Mouse (Mus musculus) limb, embryonic 11.5 days (tissue): ENCODE measurements at regions not wholly inside any gene's neighbourhood (a gene's known extent, or its start where the extent isn't known, plus 50 kb on each side); places are given as distances from the start of the nearest gene placed in this dataset.

ENCODE experiments used
- ATAC-seq: fragments of 200-750 bp; cut with Nextera tagmentation; 2 replicates; pipeline ENCODE4 v1.8.0; 2017; ENCODE audit warnings: low read depth; ENCODE audit not compliant: insufficient number of reproducible peaks, low FRiP score, low TSS enrichment
- DNase-seq: peaks from one replicate; pipeline ENCODE4 v3.0.0-alpha.2; 2015; ENCODE audit warnings: low spot score
- H3K27ac ChIP-seq: fragments of 300-500 bp; sonication (generic); replicated peaks from 2 replicates; pipeline ENCODE4 v1.5.1; 2014; ENCODE audit warnings: low read depth, mild to moderate bottlenecking, low read length
- H3K27me3 ChIP-seq: fragments of 300-500 bp; sonication (generic); 2 replicates; pipeline ENCODE4 v1.6.1; 2014; ENCODE audit warnings: mild to moderate bottlenecking, low read length, mixed read lengths; ENCODE audit not compliant: control insufficient read depth, insufficient read depth
- H3K36me3 ChIP-seq: fragments of 300-500 bp; sonication (generic); 2 replicates; pipeline ENCODE4 v1.6.1; 2014; ENCODE audit warnings: mild to moderate bottlenecking, low read length, moderate library complexity, mixed read lengths; ENCODE audit not compliant: control insufficient read depth, insufficient read depth
- H3K4me1 ChIP-seq: fragments of 300-500 bp; sonication (generic); 2 replicates; pipeline ENCODE4 v1.6.1; 2014; ENCODE audit warnings: low read length, mixed read lengths; ENCODE audit not compliant: control insufficient read depth, insufficient read depth
- H3K4me2 ChIP-seq: fragments of 300-500 bp; sonication (generic); 2 replicates; pipeline ENCODE4 v1.6.1; 2014; ENCODE audit warnings: low read depth, mild to moderate bottlenecking, moderate library complexity; ENCODE audit not compliant: severe bottlenecking
- H3K4me3 ChIP-seq: fragments of 300-500 bp; sonication (generic); 2 replicates; pipeline ENCODE4 v1.5.1; 2014; ENCODE audit warnings: low read depth, low read length
- H3K9ac ChIP-seq: fragments of 300-500 bp; sonication (generic); 2 replicates; pipeline ENCODE4 v1.6.1; 2014; ENCODE audit warnings: mild to moderate bottlenecking, low read length
- H3K9me3 ChIP-seq: fragments of 300-500 bp; sonication (generic); 2 replicates; pipeline ENCODE4 v1.6.1; 2016; ENCODE audit warnings: low read length; ENCODE audit not compliant: control insufficient read depth
- WGBS: fragments of 180-500 bp; shearing (Covaris S2); extraction: QIAGEN DNeasy Blood & Tissue Kit; methylation state at CpG from one replicate; pipeline ENCODE4 v1.1.7; 2014; 5-methylcytosine and 5-hydroxymethylcytosine counted together

- H3K4me2 ChIP-seq, result no peak overlapping the region
- no peak overlapping the region for H3K4me3 ChIP-seq
- H3K9me3 ChIP-seq, result no peaks in the 10 kb centered on the region
- no peaks in the 10 kb centered on the region for H3K27me3 ChIP-seq
- no peak for DNase-seq
- H3K9ac ChIP-seq, result no peak overlapping the region
- H3K27ac ChIP-seq, result no peak overlapping the region
- no peak for ATAC-seq
- peaks cover 6% of the 10 kb centered on the region; the same call in 1 of the 2 replicates for H3K4me1 ChIP-seq
- no peaks in the 10 kb centered on the region for H3K36me3 ChIP-seq
- 82% methylated on average over 8 of the region's 8 CpGs for WGBS
Measured at GRCm38 (mm10) chr13:48017649-48018048, 243.4 kb upstream of the Id4 start.

GRCm38 (mm10) chr13:48018606-48019005 is 242.4 kb upstream of the Id4 start:
- H3K27me3 ChIP-seq, result no peaks in the 10 kb centered on the region
- no peak overlapping the region for H3K4me2 ChIP-seq
- no peak overlapping the region for H3K27ac ChIP-seq
- WGBS, result 74% methylated on average over 5 of the region's 5 CpGs
- no peak for ATAC-seq
- H3K36me3 ChIP-seq, result no peaks in the 10 kb centered on the region
- no peak overlapping the region for H3K9ac ChIP-seq
- H3K4me3 ChIP-seq, result no peak overlapping the region
- H3K4me1 ChIP-seq, result peaks cover 6% of the 10 kb centered on the region; the same call in 1 of the 2 replicates
- no peak for DNase-seq
- H3K9me3 ChIP-seq, result no peaks in the 10 kb centered on the region

GRCm38 (mm10) chr13:48022958-48023615 is 237.9 kb upstream of the Id4 start:
- 85% methylated on average over 7 of the region's 7 CpGs for WGBS
- ATAC-seq, result no peak

GRCm38 (mm10) chr13:48027775-48028489 is 233.1 kb upstream of the Id4 start:
- Histone ChIP-seq H3K4me1 (no peaks in the 10 kb centered on the region), H3K9ac (no peak overlapping the region), H3K4me3 (no peak overlapping the region), H3K4me2 (no peak overlapping the region), H3K27ac (no peak overlapping the region), H3K9me3 (no peaks in the 10 kb centered on the region), H3K27me3 (no peaks in the 10 kb centered on the region), H3K36me3 (no peaks in the 10 kb centered on the region)
- DNase-seq (no peak), ATAC-seq (no peak)
- 77% methylated on average over 7 of the region's 7 CpGs for WGBS

More at GRCm38 (mm10) chr13:48022958-48023615, 237.9 kb upstream of the Id4 start:
- no peak overlapping the region for H3K4me2 ChIP-seq
- H3K4me1 ChIP-seq, result peaks cover 5% of the 10 kb centered on the region; the same call in 1 of the 2 replicates
- H3K9me3 ChIP-seq, result no peaks in the 10 kb centered on the region
- H3K9ac ChIP-seq, result no peak overlapping the region
- DNase-seq, result no peak
- H3K27me3 ChIP-seq, result no peaks in the 10 kb centered on the region
- H3K27ac ChIP-seq, result no peak overlapping the region
- no peaks in the 10 kb centered on the region for H3K36me3 ChIP-seq
- H3K4me3 ChIP-seq, result no peak overlapping the region

- H3K4me3 ChIP-seq, result no peak overlapping the region
- no peak overlapping the region for H3K9ac ChIP-seq
- no peak overlapping the region for H3K4me2 ChIP-seq
- H3K27ac ChIP-seq, result no peak overlapping the region
- no peaks in the 10 kb centered on the region for H3K27me3 ChIP-seq
- WGBS, result 84% methylated on average over 8 of the region's 8 CpGs
- H3K4me1 ChIP-seq, result no peaks in the 10 kb centered on the region
- no peaks in the 10 kb centered on the region for H3K9me3 ChIP-seq
- H3K36me3 ChIP-seq, result no peaks in the 10 kb centered on the region
- ATAC-seq (no peak), DNase-seq (no peak)
Measured at GRCm38 (mm10) chr13:48031491-48031890, 229.5 kb upstream of the Id4 start.

GRCm38 (mm10) chr13:48042172-48042571 is 218.9 kb upstream of the Id4 start:
- Histone ChIP-seq H3K27me3 (no peaks in the 10 kb centered on the region), H3K9me3 (no peaks in the 10 kb centered on the region), H3K4me3 (no peak overlapping the region), H3K4me1 (no peaks in the 10 kb centered on the region), H3K36me3 (no peaks in the 10 kb centered on the region), H3K9ac (no peak overlapping the region), H3K4me2 (no peak overlapping the region), H3K27ac (no peak overlapping the region)
- ATAC-seq (no peak), DNase-seq (no peak)
- WGBS, result 73% methylated on average over 4 of the region's 4 CpGs

- Histone ChIP-seq H3K27me3 (no peaks in the 10 kb centered on the region), H3K9ac (no peak overlapping the region), H3K4me1 (no peaks in the 10 kb centered on the region), H3K27ac (no peak overlapping the region), H3K4me3 (no peak overlapping the region), H3K36me3 (no peaks in the 10 kb centered on the region), H3K9me3 (no peaks in the 10 kb centered on the region), H3K4me2 (no peak overlapping the region)
- DNase-seq (no peak), ATAC-seq (no peak)
- 80% methylated on average over 6 of the region's 6 CpGs for WGBS
Measured at GRCm38 (mm10) chr13:48042572-48042971, 218.5 kb upstream of the Id4 start.

- H3K27me3 ChIP-seq, result no peaks in the 10 kb centered on the region
- DNase-seq, result no peak
- H3K4me1 ChIP-seq, result no peaks in the 10 kb centered on the region
- 68% methylated on average over 25 of the region's 25 CpGs for WGBS
- H3K27ac ChIP-seq, result no peak overlapping the region
- H3K4me3 ChIP-seq, result no peak overlapping the region
- no peaks in the 10 kb centered on the region for H3K36me3 ChIP-seq
- H3K9me3 ChIP-seq, result no peaks in the 10 kb centered on the region
- no peak overlapping the region for H3K9ac ChIP-seq
- ATAC-seq, result no peak
- no peak overlapping the region for H3K4me2 ChIP-seq
Measured at GRCm38 (mm10) chr13:48046201-48046750, 214.8 kb upstream of the Id4 start.
